Mouse (Mus musculus) layer of hippocampus, postnatal 36 days (tissue): ENCODE results near the gene Clca3a1. TPM values are rescaled to one million over a fixed set of nuclear protein-coding genes. Genes with fewer than 3 reads are reported as not detected.
"Not testable (repeated sequence)": the region's sequence is repeated elsewhere in the genome, so short reads cannot be mapped to it uniquely, and the experiment has no call there.

Source experiments
- DNase-seq, 2 experiments: peaks; one replicate each; pipeline ENCODE4 v3.0.0; 2022
- total RNA-seq, 2 experiments: library from RNA; stranded (reverse); gene quantifications; 2 replicates each; pipeline ENCODE4 v1.2.3; 2021

Gene Clca3a1
- under 1 TPM in 1 of 2 experiments, not detected in 1; 0.10 TPM for total RNA-seq

GRCm38 (mm10) chr3:144760592-144761309, at the start of gene Clca3a1:
Gene Clca3a1 (minus strand): TSS chr3:144760977.
- no peak for DNase-seq

- DNase-seq: not testable (repeated sequence)
Observed at GRCm38 (mm10) chr3:144808153-144808925, 47.6 kb upstream of the Clca3a1 start.

GRCm38 (mm10) chr3:144806626-144807025, 45.8 kb upstream of the Clca3a1 start:
- DNase-seq: not testable (repeated sequence)

DNA sequence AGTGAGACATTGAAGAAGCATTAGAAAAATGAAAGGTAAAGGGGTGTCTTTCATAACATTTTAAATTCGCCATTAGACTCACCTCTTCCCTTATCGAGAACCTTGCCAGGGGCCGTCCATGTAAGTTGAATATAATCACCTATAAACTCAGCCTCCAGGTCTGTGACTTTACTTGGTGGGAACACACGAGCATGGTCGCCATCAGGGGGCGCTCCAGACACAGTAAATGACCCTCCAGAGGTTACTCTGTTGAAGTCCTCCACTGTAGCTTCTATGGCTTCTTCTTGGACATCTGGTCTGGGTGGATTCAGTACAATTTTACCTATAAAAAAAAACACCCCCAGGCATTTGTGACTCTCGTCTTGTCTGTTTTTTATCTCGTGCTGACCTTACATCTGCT, 41.1 kb upstream of the Clca3a1 start:
- DNase-seq: no peak

GRCm38 (mm10) chr3:144785181-144786148, 24.7 kb upstream of the Clca3a1 start:
- DNase-seq: no peak

DNA sequence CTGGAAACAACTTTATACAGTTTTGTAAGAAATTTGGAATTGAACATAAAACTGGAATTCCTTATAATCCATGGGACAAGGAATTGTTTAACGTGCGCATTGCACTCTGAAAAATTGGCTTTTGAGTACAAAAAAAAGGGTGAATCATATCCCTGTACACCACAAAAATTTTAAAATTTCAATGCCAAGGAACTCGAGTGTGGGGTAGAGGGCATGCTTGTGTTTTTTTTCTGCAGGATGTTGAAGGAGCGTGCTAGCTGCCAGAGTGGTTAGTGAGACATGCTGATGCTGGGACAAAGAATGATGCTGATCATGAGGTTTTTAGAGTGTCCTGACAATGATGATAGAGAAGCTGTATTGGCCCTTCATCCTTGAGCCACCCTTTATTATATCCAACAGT, 4.4 kb upstream of the Clca3a1 start:
- no peak for DNase-seq

GRCm38 (mm10) chr3:144761454-144761853, 677 bp upstream of the Clca3a1 start:
- DNase-seq: no peak

DNA sequence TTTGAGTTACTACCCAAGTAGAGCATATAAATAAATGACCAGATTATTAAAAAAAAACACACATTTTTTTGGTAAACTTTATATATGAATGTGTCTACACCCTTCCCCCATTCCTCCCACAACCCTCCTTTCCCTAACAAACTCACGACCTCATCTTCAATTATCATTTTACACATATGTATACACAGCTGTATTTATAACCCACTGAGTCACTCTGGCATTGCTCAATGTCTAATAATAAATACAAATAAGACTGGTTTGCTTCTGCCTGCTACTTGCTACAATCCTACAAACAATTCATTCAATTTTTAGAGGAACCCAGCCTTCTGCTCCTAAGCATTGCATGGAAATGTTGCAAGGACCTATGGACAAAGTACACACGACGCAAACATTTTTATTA, 1.1 kb downstream of the Clca3a1 start:
- no peak for DNase-seq

- not testable (repeated sequence) for DNase-seq
Observed at GRCm38 (mm10) chr3:144756103-144756502, 4.7 kb downstream of the Clca3a1 start.

- no peak for DNase-seq
Observed at GRCm38 (mm10) chr3:144753120-144753519, 7.7 kb downstream of the Clca3a1 start.

- DNase-seq: not testable (repeated sequence)
Observed at GRCm38 (mm10) chr3:144749062-144749963, 11.5 kb downstream of the Clca3a1 start.

DNA sequence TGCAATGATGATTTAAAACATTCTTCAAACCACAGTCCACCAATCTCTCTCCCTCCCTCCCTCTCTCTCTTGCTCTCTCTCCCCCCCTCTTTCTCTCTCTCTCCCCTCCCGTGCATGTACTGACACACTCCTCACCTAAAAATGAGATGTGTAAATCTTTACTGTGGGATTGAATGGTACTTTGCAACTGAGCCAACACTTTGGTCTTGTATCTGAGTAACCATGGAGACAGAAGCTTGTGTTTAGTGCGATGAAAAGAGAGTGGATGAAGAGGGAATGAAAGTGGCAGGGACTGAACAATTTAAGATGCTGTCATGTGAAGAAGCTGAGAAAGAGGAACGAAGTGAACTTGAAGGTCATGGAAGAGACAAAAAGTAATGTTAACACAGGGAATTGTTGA, 13.1 kb downstream of the Clca3a1 start:
- DNase-seq: not testable (repeated sequence)

- not testable (repeated sequence) for DNase-seq
Observed at GRCm38 (mm10) chr3:144738396-144738795, 22.4 kb downstream of the Clca3a1 start.

GRCm38 (mm10) chr3:144736831-144737230, 23.9 kb downstream of the Clca3a1 start:
- no peak for DNase-seq

GRCm38 (mm10) chr3:144723455-144723854, 37.3 kb downstream of the Clca3a1 start:
- DNase-seq: peak; percentile 32 to 51

GRCm38 (mm10) chr3:144722566-144722965, 38.2 kb downstream of the Clca3a1 start:
- not testable (repeated sequence) for DNase-seq

DNA sequence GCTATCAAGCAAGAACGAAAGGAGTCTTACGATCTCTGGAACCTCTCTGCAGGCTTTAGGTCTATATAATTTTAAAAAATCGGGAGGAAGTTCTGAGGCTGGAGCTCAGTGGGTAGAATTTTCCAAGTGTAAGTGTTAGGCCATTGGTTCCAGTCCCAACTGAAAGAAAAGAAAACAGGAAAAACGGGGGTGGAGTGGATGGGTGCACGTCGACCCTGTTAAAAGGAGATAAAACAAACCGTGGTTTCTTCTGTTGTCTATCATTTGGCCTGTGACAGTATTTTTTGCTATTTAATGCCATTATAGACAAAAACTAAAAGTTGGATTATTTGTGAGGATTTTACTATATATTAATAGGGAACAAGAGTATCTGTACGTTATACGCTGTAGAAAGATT, 38.9 kb downstream of the Clca3a1 start:
- no peak for DNase-seq

GRCm38 (mm10) chr3:144721077-144721859, 39.5 kb downstream of the Clca3a1 start:
- DNase-seq: no peak

GRCm38 (mm10) chr3:144719901-144720747, 40.7 kb downstream of the Clca3a1 start, which contains the start of gene Sh3glb1:
Gene Sh3glb1 (minus strand): TSS chr3:144720335.
- peak; percentile 95 to 96 for DNase-seq
